Mouse (Mus musculus) stomach, postnatal 0 days (tissue): ENCODE measurements at regions not wholly inside any gene's neighbourhood (a gene's known extent, or its start where the extent isn't known, plus 50 kb on each side); places are given as distances from the start of the nearest gene placed in this dataset.

ENCODE experiments used
- ATAC-seq: fragments of 200-750 bp; cut with Nextera tagmentation; 2 replicates; pipeline ENCODE4 v1.8.0; 2017; ENCODE audit not compliant: low FRiP score, low TSS enrichment
- DNase-seq: peaks from one replicate; pipeline ENCODE4 v3.0.0-alpha.2; 2016; ENCODE audit warnings: low spot score
- H3K27ac ChIP-seq: fragments of 300-500 bp; sonication (generic); replicated peaks from 2 replicates; pipeline ENCODE4 v1.5.1; 2014; ENCODE audit warnings: mild to moderate bottlenecking, control low read depth
- H3K27me3 ChIP-seq: fragments of 300-500 bp; sonication (generic); 2 replicates; pipeline ENCODE4 v1.6.1; 2014; ENCODE audit warnings: low read length; ENCODE audit not compliant: control insufficient read depth, insufficient read depth
- H3K36me3 ChIP-seq: fragments of 300-500 bp; sonication (generic); 2 replicates; pipeline ENCODE4 v1.6.1; 2014; ENCODE audit warnings: low read length, mixed read lengths; ENCODE audit not compliant: control insufficient read depth, insufficient read depth
- H3K4me1 ChIP-seq: fragments of 300-500 bp; sonication (generic); replicated peaks from 2 replicates; pipeline ENCODE4 v1.6.1; 2014; ENCODE audit warnings: antibody characterized with exemption; ENCODE audit not compliant: control insufficient read depth, insufficient read depth
- H3K4me2 ChIP-seq: fragments of 300-500 bp; sonication (generic); replicated peaks from 2 replicates; pipeline ENCODE4 v1.6.1; 2014; ENCODE audit warnings: low read depth, mild to moderate bottlenecking, control low read depth, moderate library complexity
- H3K4me3 ChIP-seq: fragments of 300-500 bp; sonication (generic); 2 replicates; pipeline ENCODE4 v1.5.1; 2014; ENCODE audit warnings: low read depth, low read length, control low read depth
- H3K9ac ChIP-seq: fragments of 300-500 bp; sonication (generic); 2 replicates; pipeline ENCODE4 v1.6.1; 2014; ENCODE audit warnings: mild to moderate bottlenecking, low read length, control low read depth, mixed read lengths
- H3K9me3 ChIP-seq: fragments of 300-500 bp; sonication (generic); 2 replicates; pipeline ENCODE4 v1.6.1; 2016; ENCODE audit warnings: low read length; ENCODE audit not compliant: control insufficient read depth
- CTCF ChIP-seq: IDR thresholded peaks from 2 replicates; pipeline ENCODE4 v1.5.1; 2016; ENCODE audit warnings: antibody characterized with exemption, low read depth, mild to moderate bottlenecking, moderate library complexity
- EP300 ChIP-seq: optimal IDR thresholded peaks from 2 replicates; pipeline ENCODE3; 2016; ENCODE audit warnings: antibody characterized with exemption
- WGBS: fragments of 180-500 bp; shearing (Covaris S2); extraction: QIAGEN DNeasy Blood & Tissue Kit; methylation state at CpG from one replicate; pipeline ENCODE4 v1.1.7; 2014; 5-methylcytosine and 5-hydroxymethylcytosine counted together

DNA sequence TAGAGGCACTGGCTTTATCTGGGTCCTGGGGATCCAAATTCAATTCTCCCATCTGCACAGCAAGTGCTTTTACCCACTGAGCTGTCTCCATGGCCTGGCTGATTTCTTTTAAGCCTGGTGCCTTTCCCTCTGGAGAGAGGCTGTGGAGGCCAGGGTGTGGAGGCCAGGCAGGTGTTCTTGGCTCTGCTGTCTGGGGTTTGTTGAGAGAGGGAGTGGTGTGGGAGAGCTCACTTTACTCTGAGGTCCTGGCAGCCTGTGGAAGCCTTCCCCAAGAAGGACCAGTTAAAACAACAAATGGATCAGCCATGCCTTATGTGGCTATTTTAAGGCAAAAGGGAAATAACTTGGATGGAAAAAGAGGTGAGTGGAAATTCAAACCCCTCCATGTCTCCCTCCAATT is 86.5 kb downstream of the Rpl14 start:
- Histone ChIP-seq H3K4me2 (no peak overlapping the region), H3K9me3 (no peaks in the 10 kb centered on the region), H3K4me1 (0 out of 2 replicates have a peak, but pooled peaks cover 2% of the 10 kb centered on the region), H3K9ac (no peak overlapping the region), H3K36me3 (no peaks in the 10 kb centered on the region), H3K27me3 (no peaks in the 10 kb centered on the region), H3K4me3 (no peak overlapping the region), H3K27ac (no peak overlapping the region)
- TF ChIP-seq EP300, result no peak
- TF ChIP-seq CTCF, result no peak
- DNase-seq (peak; percentile 29), ATAC-seq (no peak; the same call in 1 of the 2 replicates)

DNA sequence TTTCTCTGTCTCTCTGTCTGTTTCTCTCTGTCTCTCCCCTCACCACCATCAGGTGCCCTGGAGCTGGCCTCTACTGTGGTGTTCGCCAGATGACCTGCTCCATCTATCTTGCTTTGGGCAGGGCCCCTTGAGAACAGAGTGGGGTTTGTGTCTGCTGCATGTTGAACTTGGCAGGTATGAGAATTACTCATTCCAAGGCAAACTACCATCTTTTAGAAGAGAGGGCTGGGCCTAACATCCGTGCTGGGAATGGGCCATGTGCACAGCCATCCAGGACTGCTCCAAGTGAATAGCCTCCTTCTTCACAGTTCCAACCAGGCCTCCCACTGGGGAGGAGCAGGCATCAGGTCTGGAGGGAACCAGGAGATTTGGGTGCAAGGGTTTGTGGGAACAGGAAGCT is 87.3 kb downstream of the Rpl14 start:
- Histone ChIP-seq H3K4me2 (no peak overlapping the region), H3K27me3 (no peaks in the 10 kb centered on the region), H3K27ac (no peak overlapping the region; the same call in 1 of the 2 replicates), H3K9me3 (no peaks in the 10 kb centered on the region), H3K4me3 (no peak overlapping the region), H3K4me1 (0 out of 2 replicates have a peak, but pooled peaks cover 2% of the 10 kb centered on the region), H3K36me3 (no peaks in the 10 kb centered on the region), H3K9ac (no peak overlapping the region)
- DNase-seq (no peak), ATAC-seq (peak; percentile 55)
- TF ChIP-seq CTCF (no peak), EP300 (no peak)
- 42% methylated on average over 2 of the region's 2 CpGs for WGBS

DNA sequence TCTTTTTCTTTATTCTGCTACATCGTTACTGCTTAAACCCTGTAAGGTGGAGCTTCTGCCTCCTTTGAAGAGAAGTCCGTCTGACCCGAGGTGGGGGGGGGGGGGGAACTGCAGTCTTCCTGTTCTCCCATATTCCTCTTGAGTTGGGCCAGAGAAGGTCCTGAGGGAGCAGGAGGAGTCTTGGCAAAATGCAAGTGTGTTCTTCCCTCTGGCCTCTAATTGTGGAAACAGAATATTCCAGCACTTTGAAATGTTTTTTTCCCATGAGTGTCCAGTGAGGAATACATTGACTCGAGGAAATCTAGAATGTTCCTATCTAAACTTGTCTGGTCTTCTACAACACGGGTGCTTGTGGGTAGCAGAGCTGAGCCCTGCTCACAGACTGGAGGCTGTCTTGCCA is 90.0 kb downstream of the Rpl14 start:
- 50% methylated on average over 5 of the region's 5 CpGs for WGBS
- TF ChIP-seq EP300 (no peak), CTCF (no peak)

DNA sequence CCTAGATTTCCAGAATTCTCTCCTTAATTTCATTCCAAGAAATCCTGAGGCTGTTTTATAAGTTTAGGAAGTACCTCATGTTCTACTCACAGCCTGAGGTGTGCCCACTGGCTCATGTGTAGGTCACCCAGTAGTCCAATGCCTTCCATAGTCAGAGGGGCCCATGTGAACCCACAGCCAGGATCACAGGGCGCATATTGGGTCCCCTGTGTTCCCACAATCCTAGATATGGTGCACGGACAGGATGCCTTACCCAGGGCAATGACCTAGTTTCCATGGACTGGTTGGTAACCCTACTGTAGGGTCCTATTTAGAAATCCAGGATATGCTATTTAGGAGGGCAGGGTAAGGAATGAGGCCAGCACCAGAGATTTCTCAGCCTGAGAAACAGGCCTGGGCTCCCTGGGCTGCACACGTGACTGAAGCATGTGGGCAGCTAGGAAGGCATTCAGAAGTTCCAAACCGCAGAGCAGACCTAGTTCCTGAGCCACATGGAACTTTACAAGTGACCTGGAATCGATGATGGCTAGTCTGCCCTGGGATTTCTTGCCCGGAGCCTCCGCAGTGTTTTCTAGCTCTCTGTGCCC is 90.5 kb downstream of the Rpl14 start:
- DNase-seq (no peak), ATAC-seq (no peak)
- H3K4me2 ChIP-seq, result no peak overlapping the region
- no peaks in the 10 kb centered on the region for H3K36me3 ChIP-seq
- H3K4me3 ChIP-seq, result no peak overlapping the region
- H3K4me1 ChIP-seq, result 0 out of 2 replicates have a peak, but pooled peaks cover 2% of the 10 kb centered on the region
- no peak overlapping the region for H3K9ac ChIP-seq
- no peaks in the 10 kb centered on the region for H3K9me3 ChIP-seq
- no peak overlapping the region for H3K27ac ChIP-seq
- H3K27me3 ChIP-seq, result no peaks in the 10 kb centered on the region
- WGBS, result 92% methylated on average over 7 of the region's 7 CpGs
- TF ChIP-seq CTCF, result no peak
- no peak for TF ChIP-seq EP300

More for the DNA sequence above, 90.0 kb downstream of the Rpl14 start:
- no peaks in the 10 kb centered on the region for H3K9me3 ChIP-seq
- ATAC-seq, result no peak
- no peak overlapping the region for H3K4me2 ChIP-seq
- no peaks in the 10 kb centered on the region for H3K36me3 ChIP-seq
- no peak overlapping the region for H3K4me3 ChIP-seq
- DNase-seq, result no peak
- H3K9ac ChIP-seq, result no peak overlapping the region
- no peak overlapping the region for H3K27ac ChIP-seq
- no peaks in the 10 kb centered on the region for H3K27me3 ChIP-seq
- 0 out of 2 replicates have a peak, but pooled peaks cover 2% of the 10 kb centered on the region for H3K4me1 ChIP-seq

DNA sequence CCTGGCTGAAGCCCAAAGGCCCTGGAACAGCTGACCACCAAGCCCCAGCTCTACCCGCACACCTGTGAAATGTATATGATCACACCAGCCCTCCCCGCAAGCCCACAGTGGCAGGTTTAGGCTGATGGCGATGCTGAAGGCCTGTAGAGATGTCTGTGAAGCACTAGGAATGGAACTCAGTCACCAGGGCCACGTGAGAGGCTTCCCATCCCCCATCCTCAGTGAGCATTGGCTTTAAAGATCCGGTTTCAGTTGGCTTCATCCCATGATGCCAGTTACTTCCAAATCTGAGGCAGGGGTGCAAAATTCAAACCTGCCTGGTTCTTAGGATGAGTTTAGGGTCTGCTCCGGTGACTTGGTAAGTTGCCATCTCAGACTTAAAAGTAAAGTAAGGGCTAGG is 91.9 kb downstream of the Rpl14 start:
- Histone ChIP-seq H3K4me3 (no peak overlapping the region), H3K36me3 (no peaks in the 10 kb centered on the region), H3K9ac (no peak overlapping the region), H3K4me1 (no peaks in the 10 kb centered on the region), H3K27me3 (no peaks in the 10 kb centered on the region), H3K4me2 (no peak overlapping the region), H3K27ac (no peak overlapping the region), H3K9me3 (no peaks in the 10 kb centered on the region)
- 54% methylated on average over 6 of the region's 6 CpGs for WGBS
- no peak for TF ChIP-seq CTCF
- TF ChIP-seq EP300, result no peak
- no peak for ATAC-seq
- no peak for DNase-seq

DNA sequence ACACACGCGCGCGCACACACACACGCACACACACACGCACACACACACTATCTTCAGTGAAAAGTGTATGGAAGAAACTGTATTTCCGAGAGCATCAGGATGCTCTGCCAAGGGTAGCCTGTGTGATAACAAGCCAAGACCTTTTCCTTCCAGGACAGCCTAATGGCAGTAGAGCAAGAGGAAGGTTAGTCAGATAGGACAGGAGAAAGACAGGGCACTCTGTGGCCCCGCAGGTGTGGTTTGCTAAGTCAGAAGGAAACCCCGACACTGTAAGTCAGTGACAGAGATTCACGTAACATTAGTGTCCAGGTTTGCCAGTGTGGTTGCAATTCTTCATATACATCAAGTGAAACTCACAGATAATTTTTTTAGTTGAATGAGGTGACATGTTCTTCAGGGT is 92.8 kb downstream of the Rpl14 start:
- H3K9ac ChIP-seq, result no peak overlapping the region
- ATAC-seq (no peak), DNase-seq (no peak)
- H3K27me3 ChIP-seq, result no peaks in the 10 kb centered on the region
- H3K4me2 ChIP-seq, result no peak overlapping the region
- no peaks in the 10 kb centered on the region for H3K36me3 ChIP-seq
- TF ChIP-seq CTCF (no peak), EP300 (no peak)
- WGBS, result 90% methylated on average over 10 of the region's 10 CpGs
- no peak overlapping the region for H3K27ac ChIP-seq
- no peaks in the 10 kb centered on the region for H3K9me3 ChIP-seq
- no peaks in the 10 kb centered on the region for H3K4me1 ChIP-seq
- H3K4me3 ChIP-seq, result no peak overlapping the region
